Mouse (Mus musculus): ENCODE measurements around the gene Pinlyp.

DNA sequence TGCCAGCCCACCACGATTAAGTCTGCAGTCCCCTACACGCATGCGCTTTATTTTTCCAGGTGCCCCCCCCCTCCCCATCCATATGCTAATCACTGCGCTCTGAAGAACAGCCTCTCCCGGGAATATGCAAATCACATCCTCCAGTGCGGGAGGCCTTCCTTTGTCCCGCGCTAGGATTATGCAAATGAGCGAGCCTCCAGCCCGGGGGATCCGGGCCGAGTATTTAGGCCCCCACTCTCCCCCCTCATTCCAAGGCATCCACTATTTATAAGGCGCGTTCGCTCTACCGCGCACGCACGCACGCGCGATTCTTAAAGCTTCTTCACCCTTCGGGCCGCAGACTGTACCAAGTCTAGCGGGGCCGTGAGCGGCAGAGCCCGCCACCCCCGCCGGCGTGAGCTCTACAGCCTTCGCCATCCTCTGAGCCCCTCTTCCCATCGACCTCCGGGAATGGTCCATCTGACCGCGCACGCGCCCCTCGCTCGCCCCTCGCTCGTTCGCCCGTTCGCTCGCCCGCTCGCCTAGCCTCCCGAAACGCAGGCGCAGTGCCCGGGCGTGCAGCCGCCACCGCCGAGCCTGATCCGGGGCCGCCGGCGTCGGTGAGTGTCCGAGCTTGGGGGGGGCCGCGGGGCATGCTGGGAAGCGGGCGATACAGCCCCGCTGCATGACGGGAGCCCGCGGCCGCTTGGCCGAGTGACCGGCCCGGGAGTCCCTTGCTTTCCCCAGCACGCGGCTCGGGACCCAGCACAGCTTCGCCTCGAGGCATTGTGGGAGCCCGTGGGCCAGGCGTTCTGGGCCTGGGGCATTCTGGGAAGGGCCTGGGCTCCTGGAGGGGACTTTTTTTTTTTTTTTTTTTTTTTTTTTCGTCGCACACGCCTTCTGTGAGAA lies 38.8 kb downstream of the Pinlyp start, which contains the start of gene Zfp428:
- TF ChIP-seq CTCF (IDR thresholded peaks at IDR 0.05; ENCODE audit: low read depth), result no peak
- TF ChIP-seq EP300 (optimal IDR thresholded peaks at IDR 0.05), result no peak
